Mouse (Mus musculus) embryonic facial prominence, embryonic 10.5 days (tissue): ENCODE data around the gene Fen1. TPM values are rescaled to one million over a fixed set of nuclear protein-coding genes. Genes with fewer than 3 reads are reported as not detected.

ENCODE experiments used
- DNase-seq: peaks from one replicate; pipeline ENCODE4 v3.0.0-alpha.2; 2017; ENCODE audit warnings: low spot score
- H3K27ac ChIP-seq: fragments of 300-500 bp; sonication (generic); replicated peaks from 2 replicates; pipeline ENCODE4 v1.5.1; 2016; ENCODE audit warnings: mild to moderate bottlenecking
- H3K27me3 ChIP-seq: fragments of 300-500 bp; sonication (generic); replicated peaks from 2 replicates; pipeline ENCODE4 v1.6.1; 2016; ENCODE audit warnings: low read depth, mild to moderate bottlenecking; ENCODE audit not compliant: poor library complexity, severe bottlenecking
- H3K36me3 ChIP-seq: fragments of 300-500 bp; sonication (generic); replicated peaks from 2 replicates; pipeline ENCODE4 v1.6.1; 2016; ENCODE audit warnings: mild to moderate bottlenecking, moderate library complexity
- H3K4me1 ChIP-seq: fragments of 300-500 bp; sonication (generic); 2 replicates; pipeline ENCODE4 v1.6.1; 2016
- H3K4me3 ChIP-seq: fragments of 300-500 bp; sonication (generic); 2 replicates; pipeline ENCODE4 v1.5.1; 2016; ENCODE audit warnings: mild to moderate bottlenecking, moderate library complexity
- H3K9me3 ChIP-seq: fragments of 300-500 bp; sonication (generic); 2 replicates; pipeline ENCODE4 v1.6.1; 2016; ENCODE audit warnings: mild to moderate bottlenecking
- WGBS: fragments of 180-500 bp; shearing (Covaris S2); methylation state at CpG from one replicate; pipeline ENCODE4 v1.1.7; 2016; 5-methylcytosine and 5-hydroxymethylcytosine counted together
- polyA plus RNA-seq: library from polyadenylated mRNA; unstranded; fragments of >200 nt; fragmentation: Nextera tagmentation; extraction: Ambion mirVana; gene quantifications from 2 replicates; pipeline ENCODE4 v1.2.1, GENCODE M21; 2016

The Fen1 gene
- polyA plus RNA-seq, 1 experiment from 2014 or later, result 183 TPM

DNA sequence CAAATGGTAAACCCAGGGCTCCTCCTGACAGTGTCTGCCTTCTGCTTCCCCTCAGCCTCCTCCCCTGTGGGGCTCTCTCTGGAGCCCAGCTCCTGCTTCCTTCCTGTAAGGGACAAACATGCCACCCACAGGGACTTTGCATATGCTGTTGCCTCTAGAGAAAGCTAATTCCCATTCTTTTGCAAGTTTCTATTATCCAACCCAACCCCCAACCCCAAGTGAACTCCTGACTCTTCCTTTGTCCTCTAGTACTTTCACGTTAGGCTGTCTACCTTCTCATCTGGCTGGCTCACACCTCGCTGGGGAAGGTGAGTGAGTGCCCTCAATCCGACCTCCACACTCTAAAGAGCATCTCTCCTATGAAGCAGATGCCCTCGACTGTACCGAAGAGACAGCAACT is 27.9 kb upstream of the Fen1 start:
- Histone ChIP-seq H3K9me3 (no peaks in the 10 kb centered on the region), H3K4me1 (peaks cover 46% of the 10 kb centered on the region), H3K36me3 (no peaks in the 10 kb centered on the region; the same call in 1 of the 2 replicates), H3K27me3 (peaks cover 25% of the 10 kb centered on the region), H3K4me3 (no peak overlapping the region), H3K27ac (peak overlapping the region; percentile 70)
- WGBS, result 12% methylated on average over 5 of the region's 5 CpGs
- no peak for DNase-seq

GRCm38 (mm10) chr19:10231016-10231415 is 27.0 kb upstream of the Fen1 start:
- Histone ChIP-seq H3K27ac (peak overlapping the region; percentile 70), H3K9me3 (no peaks in the 10 kb centered on the region), H3K36me3 (no peaks in the 10 kb centered on the region; the same call in 1 of the 2 replicates), H3K27me3 (peaks cover 25% of the 10 kb centered on the region), H3K4me1 (peaks cover 46% of the 10 kb centered on the region), H3K4me3 (peak overlapping the region; percentile 31; the same call in 1 of the 2 replicates)
- DNase-seq, result peak; percentile 43
- WGBS, result 8% methylated on average over 7 of the region's 7 CpGs

DNA sequence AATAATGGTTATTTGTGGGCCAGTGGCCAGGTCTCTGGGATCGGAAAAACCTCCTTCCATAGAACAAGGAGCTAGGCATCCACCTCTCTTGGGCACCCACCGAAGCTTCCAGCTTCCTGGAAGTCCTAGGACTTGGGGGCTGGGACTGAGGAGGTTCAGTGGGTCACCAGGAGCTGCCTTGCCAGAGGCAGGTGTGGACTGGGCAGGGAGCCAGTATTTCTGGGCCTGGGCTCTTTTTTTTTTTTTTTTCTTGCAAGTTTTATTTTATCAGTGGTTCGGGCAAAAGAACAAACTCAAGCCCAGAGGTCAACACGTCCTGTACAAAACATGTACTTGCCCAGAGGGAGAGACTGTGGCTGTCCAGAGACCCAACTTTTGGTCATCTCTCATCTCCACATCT is 21.8 kb upstream of the Fen1 start:
- 93% methylated on average over 4 of the region's 4 CpGs for WGBS
- H3K36me3 ChIP-seq, result no peaks in the 10 kb centered on the region; the same call in 1 of the 2 replicates
- H3K9me3 ChIP-seq, result no peaks in the 10 kb centered on the region
- peaks cover 57% of the 10 kb centered on the region for H3K4me1 ChIP-seq
- no peak overlapping the region for H3K4me3 ChIP-seq
- H3K27me3 ChIP-seq, result peaks cover 4% of the 10 kb centered on the region
- H3K27ac ChIP-seq, result 0 out of 2 replicates have a peak overlapping the region, but pooled peaks have one; percentile 31
- DNase-seq, result no peak

DNA sequence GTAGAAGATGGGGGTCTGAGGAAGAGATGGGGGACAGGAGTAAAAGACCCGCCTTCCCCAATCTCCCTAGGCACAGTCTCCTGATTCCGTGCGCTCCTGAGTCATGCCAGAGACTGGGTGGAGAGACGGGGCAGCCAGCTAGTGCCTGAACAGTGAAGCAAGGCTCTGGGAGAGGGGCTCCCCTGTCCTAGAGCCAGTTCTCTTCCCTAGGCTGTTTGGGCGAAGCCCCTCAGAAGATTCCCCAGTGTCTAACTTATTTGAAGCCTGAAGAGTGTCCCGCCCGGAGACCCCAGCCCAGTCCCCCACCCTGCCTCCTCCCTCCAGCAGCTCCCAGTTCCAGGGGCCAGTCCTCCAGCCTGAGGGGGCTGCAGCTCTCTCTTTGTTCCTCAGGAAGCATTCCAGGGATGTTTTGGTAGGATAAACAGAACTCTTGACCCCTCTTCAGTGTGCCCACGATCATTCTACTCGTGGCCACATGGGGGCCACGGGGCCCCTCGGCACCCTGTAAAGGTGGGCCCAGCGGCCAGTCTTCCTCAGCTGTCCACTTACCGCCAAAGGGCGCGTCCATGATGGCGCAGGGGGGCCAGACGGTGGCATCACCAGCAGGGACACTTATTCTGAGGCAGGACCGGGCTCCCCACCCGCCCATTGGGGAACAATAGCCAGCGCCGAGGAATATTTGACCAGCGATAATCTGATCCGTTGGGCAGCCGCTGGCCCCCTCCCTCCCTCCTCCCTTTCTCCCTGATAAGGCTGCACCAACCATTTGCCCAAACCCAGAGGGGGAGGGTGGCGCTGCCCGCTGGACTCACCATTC is 20.9 kb upstream of the Fen1 start:
- peak overlapping the region; percentile 33 for H3K4me3 ChIP-seq
- 25% methylated on average over 26 of the region's 26 CpGs for WGBS
- H3K9me3 ChIP-seq, result no peaks in the 10 kb centered on the region
- H3K27ac ChIP-seq, result peak overlapping the region; percentile 83
- no peaks in the 10 kb centered on the region; the same call in 1 of the 2 replicates for H3K36me3 ChIP-seq
- peaks cover 48% of the 10 kb centered on the region for H3K4me1 ChIP-seq
- H3K27me3 ChIP-seq, result peaks cover 3% of the 10 kb centered on the region
- DNase-seq, result peak; percentile 71

DNA sequence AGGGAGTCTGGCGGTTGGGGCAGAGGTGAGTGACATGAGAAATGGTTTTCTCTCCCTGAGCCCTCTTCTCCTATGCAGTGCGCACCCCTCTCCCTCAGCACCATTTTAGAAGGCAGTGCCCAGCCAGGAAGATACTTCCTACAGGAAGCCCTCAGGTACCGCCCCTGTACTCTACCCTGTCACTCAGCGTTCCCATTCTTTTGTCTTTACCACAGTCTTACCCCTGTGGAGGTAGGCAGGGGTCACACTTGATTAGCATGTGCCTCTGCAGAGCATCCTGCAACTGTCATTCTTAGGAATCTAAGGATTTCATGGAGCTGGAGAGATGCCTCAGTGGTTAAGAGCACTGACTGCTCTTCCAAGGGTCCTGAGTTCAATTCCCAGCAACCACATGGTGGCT is 19.6 kb upstream of the Fen1 start:
- WGBS, result 78% methylated on average over 4 of the region's 4 CpGs
- no peak for DNase-seq
- Histone ChIP-seq H3K9me3 (no peaks in the 10 kb centered on the region), H3K27me3 (no peaks in the 10 kb centered on the region; the same call in 1 of the 2 replicates), H3K27ac (no peak overlapping the region), H3K36me3 (no peaks in the 10 kb centered on the region; the same call in 1 of the 2 replicates), H3K4me1 (peaks cover 46% of the 10 kb centered on the region), H3K4me3 (no peak overlapping the region)

DNA sequence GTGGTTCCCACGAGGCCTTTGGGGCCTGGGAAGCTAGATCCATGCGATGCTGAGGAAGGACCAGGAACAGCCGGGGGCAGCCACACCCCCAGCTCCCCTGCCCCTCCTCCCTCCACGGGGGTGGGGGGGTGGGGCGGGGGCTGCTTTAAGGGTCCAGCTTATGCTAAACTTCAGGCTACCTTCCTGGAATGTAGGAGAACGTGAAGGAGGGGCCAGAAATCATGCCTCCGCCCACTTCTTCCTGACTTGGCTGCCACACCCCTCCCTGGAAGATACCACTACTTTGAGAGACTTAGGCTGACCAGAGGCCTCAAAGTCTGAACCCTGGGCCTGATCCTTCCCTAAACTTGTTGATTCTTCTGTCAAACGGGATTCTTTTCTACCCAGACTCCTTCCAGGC is 18.7 kb upstream of the Fen1 start:
- Histone ChIP-seq H3K9me3 (no peaks in the 10 kb centered on the region), H3K27ac (peak overlapping the region; percentile 26; the same call in 1 of the 2 replicates), H3K4me1 (peaks cover 44% of the 10 kb centered on the region), H3K27me3 (no peaks in the 10 kb centered on the region; the same call in 1 of the 2 replicates), H3K4me3 (no peak overlapping the region), H3K36me3 (0 out of 2 replicates have a peak, but pooled peaks cover 3% of the 10 kb centered on the region)
- DNase-seq, result no peak
- 38% methylated on average over 8 of the region's 8 CpGs for WGBS

DNA sequence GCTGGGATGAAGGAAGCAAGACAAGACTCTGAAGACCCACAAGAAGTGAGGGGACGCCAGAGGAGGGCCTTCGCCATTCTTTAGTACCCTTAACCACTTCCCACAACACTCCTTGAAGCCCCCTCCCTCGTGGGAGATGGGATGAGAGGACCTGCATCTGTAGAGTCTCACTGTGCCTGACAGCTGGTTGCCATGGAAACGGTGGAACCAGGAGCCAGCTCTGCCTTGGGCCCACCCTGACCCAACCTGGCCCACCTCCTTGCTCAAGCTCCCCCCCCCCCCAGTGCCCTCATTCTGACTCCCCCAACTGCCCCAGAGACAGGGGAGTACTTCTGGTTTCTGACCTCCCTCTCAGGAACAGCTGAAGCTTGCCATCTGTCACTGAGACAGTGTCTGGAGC is 17.6 kb upstream of the Fen1 start:
- H3K9me3 ChIP-seq, result no peaks in the 10 kb centered on the region
- H3K27me3 ChIP-seq, result no peaks in the 10 kb centered on the region; the same call in 1 of the 2 replicates
- peaks cover 44% of the 10 kb centered on the region for H3K4me1 ChIP-seq
- H3K4me3 ChIP-seq, result no peak overlapping the region
- H3K27ac ChIP-seq, result no peak overlapping the region; the same call in 1 of the 2 replicates
- DNase-seq, result peak; percentile 55
- 0 out of 2 replicates have a peak, but pooled peaks cover 3% of the 10 kb centered on the region for H3K36me3 ChIP-seq
- WGBS, result 78% methylated on average over 4 of the region's 4 CpGs

DNA sequence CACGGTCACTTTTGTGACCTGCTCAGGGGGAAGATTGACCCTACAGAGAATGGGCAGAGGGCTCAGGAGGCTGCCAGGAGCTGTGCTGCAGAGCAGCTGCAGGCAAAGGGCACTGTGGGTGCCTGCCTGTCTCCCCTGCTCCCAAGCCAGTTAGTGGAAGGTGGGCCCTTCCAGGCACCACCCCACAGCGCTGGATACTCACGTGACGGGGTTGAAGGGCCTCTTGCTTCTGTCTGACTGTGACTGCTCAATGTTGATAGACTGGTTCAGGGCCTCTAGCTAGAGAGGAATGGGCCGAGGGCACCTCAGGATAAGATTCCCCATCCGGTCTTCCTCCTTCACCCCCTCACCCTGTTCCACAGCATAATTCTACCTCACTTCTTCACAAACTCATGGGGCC is 15.6 kb upstream of the Fen1 start:
- H3K27ac ChIP-seq, result no peak overlapping the region
- 0 out of 2 replicates have a peak, but pooled peaks cover 6% of the 10 kb centered on the region for H3K36me3 ChIP-seq
- 68% methylated on average over 6 of the region's 6 CpGs for WGBS
- no peaks in the 10 kb centered on the region; the same call in 1 of the 2 replicates for H3K27me3 ChIP-seq
- no peak overlapping the region for H3K4me3 ChIP-seq
- DNase-seq, result no peak
- no peaks in the 10 kb centered on the region for H3K9me3 ChIP-seq
- peaks cover 39% of the 10 kb centered on the region for H3K4me1 ChIP-seq

GRCm38 (mm10) chr19:10219108-10219507 is 15.1 kb upstream of the Fen1 start:
- Histone ChIP-seq H3K27me3 (no peaks in the 10 kb centered on the region), H3K4me1 (peaks cover 34% of the 10 kb centered on the region), H3K27ac (no peak overlapping the region), H3K4me3 (no peak overlapping the region), H3K9me3 (no peaks in the 10 kb centered on the region), H3K36me3 (peaks cover 6% of the 10 kb centered on the region; the same call in 1 of the 2 replicates)
- 57% methylated on average over 3 of the region's 3 CpGs for WGBS
- peak; percentile 61 for DNase-seq

GRCm38 (mm10) chr19:10216101-10216500 is 12.1 kb upstream of the Fen1 start:
- H3K36me3 ChIP-seq, result peaks cover 34% of the 10 kb centered on the region
- H3K27me3 ChIP-seq, result no peaks in the 10 kb centered on the region
- 72% methylated on average over 8 of the region's 8 CpGs for WGBS

DNA sequence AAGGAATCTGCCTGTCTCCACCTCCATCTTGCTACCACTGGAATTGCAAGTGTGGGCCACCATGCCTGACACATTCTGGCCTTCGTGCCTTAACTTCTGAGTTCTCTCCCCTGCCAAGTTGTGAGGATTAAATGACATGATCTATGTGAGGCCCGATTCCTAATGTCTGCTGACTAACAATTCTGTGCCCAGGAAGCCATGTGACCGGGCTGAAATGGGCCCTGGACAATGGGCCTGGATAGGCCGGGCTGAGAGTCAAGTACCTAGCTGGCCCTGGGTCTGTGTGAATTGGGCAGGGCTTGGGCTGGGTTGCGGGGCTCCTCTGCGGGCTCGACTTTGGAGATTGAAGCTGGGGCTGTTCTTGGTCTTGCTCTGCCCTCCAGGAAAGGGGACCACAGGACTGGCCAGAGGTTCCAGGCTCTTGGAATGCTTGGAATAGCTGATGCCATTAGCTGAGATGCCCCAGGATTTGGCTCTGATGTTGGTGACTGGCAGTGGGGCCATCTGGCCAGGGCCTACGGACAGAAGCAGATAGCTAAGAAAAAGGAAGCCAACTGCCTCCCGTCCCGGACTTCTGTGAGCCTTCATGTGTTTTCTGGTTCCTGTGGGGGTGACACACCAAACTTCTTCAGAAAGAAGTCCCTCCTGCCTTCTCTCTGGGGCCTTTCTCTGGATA is 10.0 kb upstream of the Fen1 start:
- WGBS, result 90% methylated on average over 10 of the region's 10 CpGs

More at GRCm38 (mm10) chr19:10216101-10216500, 12.1 kb upstream of the Fen1 start:
- DNase-seq, result no peak
- H3K4me1 ChIP-seq, result peaks cover 12% of the 10 kb centered on the region
- H3K9me3 ChIP-seq, result no peaks in the 10 kb centered on the region
- H3K4me3 ChIP-seq, result no peak overlapping the region
- H3K27ac ChIP-seq, result no peak overlapping the region

DNA sequence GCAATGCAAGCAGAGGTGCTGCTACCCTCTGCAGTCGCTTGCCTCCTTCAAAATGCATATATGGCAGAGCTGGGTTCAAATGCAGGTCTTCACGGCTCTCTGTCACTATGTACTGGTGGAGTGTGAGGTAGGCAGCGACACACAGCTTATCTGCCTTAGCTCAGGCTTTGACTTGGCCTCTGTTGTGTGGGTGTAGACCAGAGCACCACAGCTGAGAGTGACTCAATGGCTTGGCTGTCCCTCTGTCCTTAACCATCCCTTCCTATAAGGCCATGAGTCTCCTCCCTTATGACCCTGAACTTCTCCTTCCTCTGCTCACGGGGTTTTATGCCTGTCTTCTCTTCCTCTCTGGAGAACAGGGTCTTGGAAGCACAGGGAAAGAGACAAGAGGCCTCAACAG is 6.9 kb upstream of the Fen1 start:
- Histone ChIP-seq H3K4me3 (no peak overlapping the region), H3K27me3 (no peaks in the 10 kb centered on the region), H3K27ac (no peak overlapping the region), H3K9me3 (no peaks in the 10 kb centered on the region), H3K4me1 (0 out of 2 replicates have a peak, but pooled peaks cover 2% of the 10 kb centered on the region), H3K36me3 (peaks cover 80% of the 10 kb centered on the region)
- DNase-seq, result no peak
- 89% methylated on average over 4 of the region's 4 CpGs for WGBS

More for the DNA sequence above, 10.0 kb upstream of the Fen1 start:
- Histone ChIP-seq H3K27me3 (no peaks in the 10 kb centered on the region), H3K27ac (no peak overlapping the region), H3K4me1 (0 out of 2 replicates have a peak, but pooled peaks cover 7% of the 10 kb centered on the region), H3K36me3 (peaks cover 55% of the 10 kb centered on the region), H3K4me3 (no peak overlapping the region), H3K9me3 (no peaks in the 10 kb centered on the region)
- no peak for DNase-seq
